Mouse (Mus musculus): ENCODE results near the gene Trio. TPM values are rescaled to one million over a fixed set of nuclear protein-coding genes. Genes with fewer than 3 reads are reported as not detected.
"Not testable (repeated sequence)": the region's sequence is repeated elsewhere in the genome, so short reads cannot be mapped to it uniquely, and the experiment has no call there.

Gene Trio
- polyA plus RNA-seq, 1 experiment from 2014 or later = 36.2 TPM

DNA sequence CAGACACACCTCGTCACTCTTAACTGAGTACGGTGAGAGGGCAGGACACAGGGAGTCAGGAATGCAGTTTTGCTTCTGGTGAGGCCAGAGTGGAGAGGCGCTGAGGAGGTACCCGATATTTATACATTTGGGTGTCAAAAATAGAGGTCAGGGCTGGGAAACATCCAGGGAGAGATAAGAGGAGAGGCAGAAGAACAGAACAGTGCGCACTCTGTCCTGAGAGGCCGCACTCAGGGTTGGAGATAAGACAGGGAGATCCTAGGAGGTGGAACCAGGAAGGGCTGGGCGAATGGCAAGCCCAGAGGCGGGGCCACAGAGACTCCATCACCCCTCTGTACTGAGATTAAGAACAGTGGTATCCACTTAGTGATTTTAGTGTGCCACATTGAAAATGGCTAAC, 185.1 kb downstream of the Trio start:
- no peaks in the 10 kb centered on the region for H3K4me1 ChIP-seq (replicated peaks)
- 86% methylated on average over 8 of the region's 8 CpGs for WGBS

DNA sequence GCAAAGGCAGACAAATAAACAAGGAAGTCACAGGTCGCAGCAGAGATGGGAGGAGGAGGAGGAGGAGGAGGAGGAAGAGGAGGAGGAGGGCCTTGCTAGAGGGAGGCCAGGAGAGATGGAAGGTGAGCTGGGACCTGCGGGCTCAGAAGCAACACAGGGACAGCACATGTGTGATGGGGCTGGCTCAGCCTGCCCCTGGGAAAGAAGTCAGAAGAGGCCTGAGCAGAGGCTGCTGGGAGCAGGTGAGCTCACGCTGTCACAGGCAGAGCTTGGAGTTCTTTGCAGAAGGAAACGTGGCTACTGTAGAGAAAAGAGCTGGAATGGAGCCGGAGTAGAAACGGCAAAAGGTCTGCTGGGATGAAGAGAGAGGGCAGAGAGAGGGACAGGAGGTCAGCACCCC, 185.5 kb downstream of the Trio start:
- Histone ChIP-seq H3K9ac (no peak overlapping the region), H3K27me3 (no peaks in the 10 kb centered on the region), H3K9me3 (no peaks in the 10 kb centered on the region), H3K4me1 (replicated peaks) (no peaks in the 10 kb centered on the region), H3K36me3 (peaks cover 51% of the 10 kb centered on the region), H3K4me2 (no peak overlapping the region), H3K27ac (replicated peaks) (no peak overlapping the region), H3K4me3 (no peak overlapping the region)
- ATAC-seq (ENCODE audit: low FRiP score, low read depth) = no peak
- WGBS = 76% methylated on average over 6 of the region's 6 CpGs

More for the DNA sequence above, 185.1 kb downstream of the Trio start:
- Histone ChIP-seq H3K9me3 (no peaks in the 10 kb centered on the region), H3K9ac (no peak overlapping the region), H3K4me2 (no peak overlapping the region), H3K4me3 (no peak overlapping the region), H3K27ac (replicated peaks) (no peak overlapping the region), H3K27me3 (no peaks in the 10 kb centered on the region), H3K36me3 (peaks cover 54% of the 10 kb centered on the region)
- no peak for ATAC-seq (ENCODE audit: low FRiP score, low read depth)

DNA sequence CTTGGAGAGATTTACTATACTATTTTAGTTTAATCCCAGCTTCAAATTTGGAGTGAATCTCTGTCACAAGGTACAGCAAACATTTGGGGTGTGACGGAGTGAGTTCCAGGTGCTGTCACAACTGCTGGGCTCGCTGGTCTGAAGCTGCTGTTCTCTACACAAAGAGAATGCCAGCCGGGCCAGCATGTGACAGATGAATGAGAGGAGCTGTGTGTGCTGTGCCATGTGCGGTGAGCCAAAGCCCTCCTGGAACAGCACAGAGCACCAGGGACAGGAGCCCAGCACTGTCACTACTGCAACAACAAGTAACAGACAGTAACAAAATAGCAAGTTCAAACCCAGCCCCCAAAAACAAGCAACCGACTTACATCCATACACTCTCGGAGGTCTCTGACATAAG, 194.0 kb downstream of the Trio start:
- H3K9me3 ChIP-seq = no peaks in the 10 kb centered on the region
- no peak for ATAC-seq (ENCODE audit: low FRiP score, low read depth)
- H3K4me1 ChIP-seq (replicated peaks) = no peaks in the 10 kb centered on the region
- H3K36me3 ChIP-seq = peaks cover 56% of the 10 kb centered on the region
- H3K4me2 ChIP-seq = no peak overlapping the region
- no peak overlapping the region for H3K9ac ChIP-seq
- 81% methylated on average over 6 of the region's 6 CpGs for WGBS
- no peak overlapping the region for H3K4me3 ChIP-seq
- H3K27ac ChIP-seq (replicated peaks) = no peak overlapping the region
- H3K27me3 ChIP-seq = no peaks in the 10 kb centered on the region

DNA sequence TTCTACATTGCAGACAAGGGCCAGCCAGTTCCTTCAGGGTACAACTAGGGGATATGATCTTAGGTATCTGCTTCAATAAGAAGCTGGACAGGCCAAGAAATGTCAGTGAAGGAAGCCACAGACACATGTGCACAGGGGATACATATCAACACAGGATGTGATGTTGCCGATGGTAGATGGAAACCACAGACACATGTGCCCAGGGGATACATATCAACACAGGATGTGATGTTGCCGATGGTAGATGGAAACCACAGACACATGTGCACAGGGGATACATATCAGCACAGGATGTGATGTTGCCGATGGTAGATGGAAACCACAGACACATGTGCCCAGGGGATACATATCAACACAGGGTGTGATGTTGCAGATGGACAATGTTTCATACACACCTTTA, 197.8 kb downstream of the Trio start:
- H3K27ac ChIP-seq (replicated peaks); H3K9ac ChIP-seq; H3K4me3 ChIP-seq; H3K9me3 ChIP-seq; H3K27me3 ChIP-seq; H3K4me2 ChIP-seq; H3K4me1 ChIP-seq (replicated peaks); ATAC-seq (ENCODE audit: low FRiP score, low read depth): not testable (repeated sequence)
- peaks cover 85% of the 10 kb centered on the region for H3K36me3 ChIP-seq
- WGBS = 87% methylated on average over 3 of the region's 3 CpGs

DNA sequence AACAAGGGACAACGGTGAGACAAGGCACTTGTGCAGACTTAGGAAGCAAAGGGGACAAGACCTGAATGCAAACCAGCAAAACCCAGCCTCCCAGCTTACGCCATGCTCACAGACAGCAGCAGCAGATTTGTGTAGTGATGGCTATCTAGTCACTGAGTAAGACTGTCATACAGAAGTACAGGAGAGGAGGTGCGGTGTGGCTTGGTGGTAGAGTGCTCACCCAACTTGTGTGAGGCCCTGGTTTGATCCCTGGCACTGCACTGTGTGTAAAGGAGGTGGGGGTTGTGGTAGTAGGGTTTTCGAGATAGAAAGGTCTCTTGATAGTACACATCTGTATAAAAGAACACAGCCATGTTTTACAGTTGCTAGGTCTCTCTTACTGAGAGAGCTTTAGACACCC, 198.8 kb downstream of the Trio start:
- Histone ChIP-seq H3K4me1 (replicated peaks) (no peaks in the 10 kb centered on the region), H3K9me3 (no peaks in the 10 kb centered on the region), H3K36me3 (peaks cover 85% of the 10 kb centered on the region), H3K4me2 (no peak overlapping the region), H3K27me3 (no peaks in the 10 kb centered on the region), H3K9ac (no peak overlapping the region), H3K27ac (replicated peaks) (no peak overlapping the region), H3K4me3 (no peak overlapping the region)
- no peak for ATAC-seq (ENCODE audit: low FRiP score, low read depth)
- 92% methylated on average over 4 of the region's 4 CpGs for WGBS

DNA sequence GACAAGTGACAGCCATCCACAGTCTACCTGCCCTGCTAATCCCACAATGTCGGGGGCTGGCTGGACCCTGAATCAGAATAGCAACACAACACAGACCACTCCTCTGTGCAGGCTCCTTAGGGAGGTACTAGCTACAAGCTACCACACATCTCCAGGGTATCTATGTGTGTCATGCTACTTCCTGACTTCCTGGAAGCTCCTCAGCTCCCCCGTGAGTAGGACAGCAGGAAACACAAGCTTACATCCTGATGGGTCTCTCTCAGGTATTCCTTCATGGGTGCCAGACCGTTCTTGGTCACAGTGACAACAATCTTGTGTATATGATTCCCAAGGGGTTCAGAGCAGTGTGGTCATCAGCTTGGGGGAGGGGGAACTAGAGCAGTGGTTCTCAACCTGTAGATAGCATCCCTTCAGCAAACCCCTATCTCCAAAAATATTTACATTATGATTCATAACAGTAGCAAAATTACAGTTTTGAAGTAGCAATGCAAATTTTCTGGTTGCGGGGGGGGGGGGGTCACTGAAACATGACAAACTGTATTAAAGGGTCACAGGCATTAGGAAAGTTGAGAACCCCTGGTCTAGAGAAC, 199.5 kb downstream of the Trio start:
- no peaks in the 10 kb centered on the region for H3K27me3 ChIP-seq
- H3K4me1 ChIP-seq (replicated peaks) = no peaks in the 10 kb centered on the region
- H3K9me3 ChIP-seq = no peaks in the 10 kb centered on the region
- 93% methylated on average over 4 of the region's 4 CpGs for WGBS
- H3K36me3 ChIP-seq = peaks cover 85% of the 10 kb centered on the region
- no peak for ATAC-seq (ENCODE audit: low FRiP score, low read depth)
- no peak overlapping the region for H3K4me2 ChIP-seq
- no peak overlapping the region for H3K4me3 ChIP-seq
- H3K9ac ChIP-seq = no peak overlapping the region
- no peak overlapping the region for H3K27ac ChIP-seq (replicated peaks)

DNA sequence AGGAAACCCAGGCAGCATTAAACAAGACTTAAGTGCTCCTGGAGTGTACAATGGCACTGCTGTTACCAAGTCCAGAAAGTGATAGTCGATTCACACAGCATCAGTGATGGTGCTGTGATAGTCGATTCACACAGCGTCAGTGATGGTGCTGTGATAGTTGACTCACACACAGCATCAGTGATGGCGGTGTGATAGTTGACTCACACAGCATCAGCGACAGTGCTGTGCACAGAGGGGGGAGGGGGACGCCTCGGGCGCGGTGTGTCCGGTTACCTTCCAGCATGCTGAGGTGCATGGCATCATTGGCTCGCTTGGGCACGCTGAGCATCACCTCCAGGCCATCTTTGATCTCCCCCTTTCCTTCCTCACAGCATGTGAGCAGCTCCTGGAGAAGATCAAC, 200.3 kb downstream of the Trio start:
- H3K36me3 ChIP-seq = peaks cover 83% of the 10 kb centered on the region
- WGBS = 93% methylated on average over 12 of the region's 12 CpGs
- no peaks in the 10 kb centered on the region for H3K9me3 ChIP-seq
- no peak overlapping the region for H3K9ac ChIP-seq
- H3K4me2 ChIP-seq = no peak overlapping the region
- H3K4me3 ChIP-seq = no peak overlapping the region
- no peaks in the 10 kb centered on the region for H3K27me3 ChIP-seq
- no peaks in the 10 kb centered on the region for H3K4me1 ChIP-seq (replicated peaks)
- no peak overlapping the region for H3K27ac ChIP-seq (replicated peaks)
- ATAC-seq (ENCODE audit: low FRiP score, low read depth) = no peak

DNA sequence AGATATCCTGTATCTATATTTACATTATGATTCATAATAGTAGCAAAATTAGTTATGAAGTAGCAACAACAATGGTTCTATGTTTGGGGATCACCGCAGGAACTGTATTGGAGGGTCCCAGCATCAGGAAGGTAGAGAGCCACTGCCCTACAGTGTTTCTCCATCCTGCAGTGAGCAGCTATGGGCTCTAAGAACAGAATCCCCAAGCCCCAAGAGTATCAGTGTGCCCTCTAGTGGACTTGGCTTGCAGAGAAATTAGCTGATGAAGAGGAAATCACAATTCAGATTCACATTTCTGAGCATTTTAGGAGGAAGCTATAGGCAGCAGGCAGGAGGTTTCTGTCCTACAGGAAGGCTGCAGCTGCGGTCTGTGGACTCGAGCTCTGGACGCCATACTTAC, 202.1 kb downstream of the Trio start:
- no peaks in the 10 kb centered on the region for H3K27me3 ChIP-seq
- H3K9me3 ChIP-seq = no peaks in the 10 kb centered on the region
- H3K36me3 ChIP-seq = peaks cover 85% of the 10 kb centered on the region
- H3K4me3 ChIP-seq = no peak overlapping the region
- H3K27ac ChIP-seq (replicated peaks) = no peak overlapping the region
- H3K4me2 ChIP-seq = no peak overlapping the region
- ATAC-seq (ENCODE audit: low FRiP score, low read depth) = no peak
- WGBS = 92% methylated on average over 4 of the region's 4 CpGs
- H3K9ac ChIP-seq = no peak overlapping the region
- no peaks in the 10 kb centered on the region for H3K4me1 ChIP-seq (replicated peaks)

DNA sequence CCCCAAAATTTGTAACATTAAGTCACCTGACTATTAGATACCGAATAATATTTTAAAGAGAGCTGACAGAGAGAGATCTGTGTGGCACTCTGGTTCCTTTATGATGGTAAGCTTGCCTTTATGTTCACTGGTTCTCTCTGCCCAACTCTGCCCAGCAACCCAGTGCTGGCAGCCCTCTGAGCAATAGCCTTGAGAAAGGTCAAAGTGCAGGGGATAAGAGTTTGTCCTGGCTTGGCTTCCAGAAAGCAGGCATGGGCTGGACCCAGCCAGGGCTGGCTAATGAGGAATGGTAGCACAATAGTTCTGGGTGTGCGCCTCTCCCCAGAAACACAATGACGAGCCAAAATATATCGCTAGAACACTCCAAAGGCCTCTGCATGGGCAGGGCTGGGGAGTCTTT, 203.2 kb downstream of the Trio start:
- 90% methylated on average over 4 of the region's 4 CpGs for WGBS
- Histone ChIP-seq H3K36me3 (peaks cover 84% of the 10 kb centered on the region), H3K27me3 (no peaks in the 10 kb centered on the region), H3K9ac (no peak overlapping the region), H3K4me1 (replicated peaks) (no peaks in the 10 kb centered on the region), H3K4me3 (no peak overlapping the region), H3K4me2 (no peak overlapping the region), H3K9me3 (no peaks in the 10 kb centered on the region), H3K27ac (replicated peaks) (no peak overlapping the region)
- ATAC-seq (ENCODE audit: low FRiP score, low read depth) = 0 out of 2 replicates have a peak, but pooled peaks have one; percentile 25

DNA sequence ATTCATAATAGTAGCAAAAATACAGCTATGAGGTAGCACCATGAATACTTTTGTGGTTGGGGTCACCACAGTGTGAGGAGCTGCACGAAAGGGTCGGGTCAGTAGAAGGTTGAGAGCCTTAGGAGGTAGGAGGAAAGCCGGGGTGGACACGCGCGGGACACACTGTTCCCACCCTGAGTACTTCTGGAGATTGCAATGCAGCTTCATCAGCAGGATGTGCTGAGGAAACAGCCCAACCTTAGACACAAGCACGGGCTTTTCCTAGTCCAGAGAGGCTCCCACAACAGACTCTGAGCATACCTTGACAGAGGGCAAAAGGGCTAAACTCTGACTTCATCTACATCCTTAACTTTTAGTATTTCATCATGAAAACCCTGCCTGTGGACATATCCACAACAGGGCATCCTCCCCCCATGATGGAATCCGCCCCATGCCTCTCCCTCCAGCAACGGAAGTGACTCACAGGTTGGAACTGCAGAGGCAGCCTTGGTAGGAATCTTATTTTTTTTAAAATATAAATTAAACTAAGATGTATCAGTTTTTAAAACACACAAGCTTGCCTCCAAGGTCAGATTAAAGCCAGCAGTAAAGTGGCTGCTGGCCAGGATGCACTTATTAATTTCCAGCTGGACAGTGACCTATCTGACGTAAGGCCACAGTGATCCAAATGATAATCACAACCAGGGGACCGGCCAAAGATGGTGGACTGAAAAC, 203.8 kb downstream of the Trio start:
- Histone ChIP-seq H3K36me3 (peaks cover 84% of the 10 kb centered on the region), H3K4me3 (no peak overlapping the region), H3K9me3 (no peaks in the 10 kb centered on the region), H3K4me1 (replicated peaks) (no peaks in the 10 kb centered on the region), H3K27ac (replicated peaks) (no peak overlapping the region), H3K27me3 (no peaks in the 10 kb centered on the region), H3K9ac (no peak overlapping the region), H3K4me2 (no peak overlapping the region)
- WGBS = 93% methylated on average over 11 of the region's 11 CpGs
- ATAC-seq (ENCODE audit: low FRiP score, low read depth) = no peak

DNA sequence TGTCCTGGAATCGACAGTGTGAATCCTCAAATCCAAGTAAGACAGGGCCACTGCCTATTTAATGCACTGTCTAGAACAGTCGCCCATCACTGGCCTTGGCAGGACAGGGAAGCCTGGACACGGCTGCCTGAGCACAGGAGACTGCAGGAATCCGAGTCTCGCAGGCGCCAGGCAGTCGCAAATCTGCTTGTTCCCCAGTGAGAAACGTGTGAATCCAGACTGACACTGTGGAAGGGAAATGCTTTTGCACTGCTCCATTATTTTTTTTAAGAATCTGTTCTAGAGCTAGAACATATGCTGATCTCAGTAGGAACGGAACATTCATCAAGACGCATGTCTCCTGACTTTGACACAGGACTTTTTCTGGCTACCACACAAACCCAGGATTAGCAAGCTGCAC, 208.6 kb downstream of the Trio start:
- Histone ChIP-seq H3K4me3 (no peak overlapping the region), H3K27me3 (no peaks in the 10 kb centered on the region), H3K27ac (replicated peaks) (no peak overlapping the region), H3K4me1 (replicated peaks) (0 out of 2 replicates have a peak, but pooled peaks cover 4% of the 10 kb centered on the region), H3K9ac (no peak overlapping the region), H3K36me3 (peaks cover 85% of the 10 kb centered on the region), H3K9me3 (no peaks in the 10 kb centered on the region), H3K4me2 (no peak overlapping the region)
- no peak for ATAC-seq (ENCODE audit: low FRiP score, low read depth)
- WGBS = 65% methylated on average over 10 of the region's 10 CpGs

DNA sequence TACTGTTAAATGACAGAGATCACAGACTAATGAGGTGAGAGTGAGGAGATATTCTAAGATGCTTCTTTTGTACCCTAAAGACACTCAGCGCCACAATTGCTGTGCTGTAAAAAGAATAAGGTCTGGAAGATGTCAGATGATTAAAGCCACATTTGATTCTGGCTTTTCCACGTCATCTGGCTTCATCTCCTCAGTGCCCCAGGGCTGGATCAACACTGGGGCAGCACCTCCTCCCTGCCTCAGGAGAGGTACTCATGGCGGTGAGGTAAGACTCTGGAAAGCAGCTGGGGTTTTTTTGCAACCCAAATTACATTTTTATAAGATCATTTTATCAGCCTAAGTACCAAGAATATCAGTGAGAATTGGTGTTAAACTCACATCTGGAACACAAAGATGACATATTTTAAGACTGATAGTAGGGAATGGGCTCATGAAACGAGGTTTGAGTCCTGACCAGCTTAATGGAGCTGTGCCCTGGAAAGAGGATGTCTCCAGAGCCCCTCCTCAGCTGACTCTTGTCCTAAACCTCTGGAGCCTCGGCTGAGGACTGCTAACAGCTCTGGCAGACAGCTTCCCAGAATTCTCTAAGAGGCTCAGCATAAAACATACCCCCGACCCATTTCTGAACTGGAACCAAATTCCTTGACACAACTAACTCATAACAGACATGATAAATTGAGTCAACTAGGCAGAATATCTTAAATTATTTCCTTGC, 210.8 kb downstream of the Trio start:
- 66% methylated on average over 6 of the region's 6 CpGs for WGBS

More for the DNA sequence above, 210.8 kb downstream of the Trio start:
- no peak overlapping the region for H3K4me3 ChIP-seq
- peaks cover 16% of the 10 kb centered on the region; the same call in 1 of the 2 replicates for H3K4me1 ChIP-seq (replicated peaks)
- H3K9ac ChIP-seq = no peak overlapping the region
- peak overlapping the region; percentile 10; the same call in 1 of the 2 replicates for H3K27ac ChIP-seq (replicated peaks)
- no peaks in the 10 kb centered on the region for H3K27me3 ChIP-seq
- H3K4me2 ChIP-seq = no peak overlapping the region
- peaks cover 68% of the 10 kb centered on the region for H3K36me3 ChIP-seq
- ATAC-seq (ENCODE audit: low FRiP score, low read depth) = no peak
- no peaks in the 10 kb centered on the region for H3K9me3 ChIP-seq

Data from hindbrain, embryonic 15.5 days (tissue).